Mouse (Mus musculus) cerebellum, adult 2 months (tissue): ENCODE measurements around the gene Cpne4.

ENCODE experiments used
- CTCF ChIP-seq: fragments of 200-500 bp; IDR thresholded peaks from 2 replicates; pipeline ENCODE4 v1.5.1; 2011; ENCODE audit warnings: low read depth, mild to moderate bottlenecking, control low read depth, low read length, moderate library complexity, borderline replicate concordance; ENCODE audit not compliant: insufficient read depth
- POLR2A ChIP-seq: fragments of 200-500 bp; IDR thresholded peaks from 2 replicates; pipeline ENCODE4 v1.6.1; 2011; ENCODE audit warnings: low read length, control low read depth, borderline replicate concordance; ENCODE audit not compliant: insufficient read depth

GRCm38 (mm10) chr9:105046014-105046413 lies 498.9 kb downstream of the Cpne4 start:
- TF ChIP-seq CTCF, result no peak
- no peak for TF ChIP-seq POLR2A
